Mouse (Mus musculus) spleen, adult 2 months (tissue): Measurements from ENCODE around the gene Hspb11. TPM values are rescaled to one million over a fixed set of nuclear protein-coding genes. Genes with fewer than 3 reads are reported as not detected.

ENCODE experiments used
- DNase-seq, 2 experiments: peaks; one replicate each; pipeline versions ENCODE4 v3.0.0 to v3.0.0-alpha.2; 2012 to 2021; ENCODE audit warnings: low spot score in 2 of 2, low read depth in 1 of 2
- H3K27ac ChIP-seq: fragments of 200-500 bp; 2 replicates; pipeline ENCODE4 v1.5.1; 2012; ENCODE audit warnings: low read length, inconsistent platforms; ENCODE audit not compliant: insufficient read depth
- H3K27me3 ChIP-seq: fragments of 200-500 bp; 2 replicates; pipeline ENCODE4 v1.6.1; 2012; ENCODE audit warnings: mild to moderate bottlenecking, moderate library complexity, low read length, inconsistent platforms; ENCODE audit not compliant: control insufficient read depth, insufficient read depth
- H3K36me3 ChIP-seq: fragments of 200-500 bp; 2 replicates; pipeline ENCODE4 v1.6.1; 2012; ENCODE audit warnings: mild to moderate bottlenecking, low read length, inconsistent platforms; ENCODE audit not compliant: control insufficient read depth, insufficient read depth
- H3K4me1 ChIP-seq: fragments of 200-500 bp; 2 replicates; pipeline ENCODE4 v1.6.1; 2011; ENCODE audit warnings: inconsistent platforms; ENCODE audit not compliant: control insufficient read depth, insufficient read depth, insufficient read length
- H3K4me3 ChIP-seq: fragments of 200-500 bp; 2 replicates; pipeline ENCODE4 v1.5.1; 2011; ENCODE audit warnings: mild to moderate bottlenecking, inconsistent platforms; ENCODE audit not compliant: insufficient read depth, insufficient read length; ENCODE audit errors: extremely low read depth
- CTCF ChIP-seq: fragments of 200-500 bp; IDR thresholded peaks from 2 replicates; pipeline ENCODE4 v1.5.1; 2011; ENCODE audit warnings: mild to moderate bottlenecking, inconsistent platforms; ENCODE audit not compliant: insufficient read depth, insufficient read length, insufficient replicate concordance; ENCODE audit errors: extremely low read depth
- POLR2A ChIP-seq: fragments of 200-500 bp; IDR thresholded peaks from 2 replicates; pipeline ENCODE4 v1.6.1; 2011; ENCODE audit warnings: low read depth, low read length, inconsistent platforms
- WGBS: fragments of 180-500 bp; shearing (Covaris S2); methylation state at CpG from one replicate; pipeline ENCODE4 v1.1.7; 2018; 5-methylcytosine and 5-hydroxymethylcytosine counted together
- polyA plus RNA-seq: library from polyadenylated mRNA; depleted of rRNA; stranded (reverse); fragments of >200 nt; gene quantifications from 2 replicates; pipeline ENCODE4 v1.2.3, GENCODE M21; 2012; rRNA removed

Gene Hspb11
- polyA plus RNA-seq, 1 experiment, result 1.6 TPM

DNA sequence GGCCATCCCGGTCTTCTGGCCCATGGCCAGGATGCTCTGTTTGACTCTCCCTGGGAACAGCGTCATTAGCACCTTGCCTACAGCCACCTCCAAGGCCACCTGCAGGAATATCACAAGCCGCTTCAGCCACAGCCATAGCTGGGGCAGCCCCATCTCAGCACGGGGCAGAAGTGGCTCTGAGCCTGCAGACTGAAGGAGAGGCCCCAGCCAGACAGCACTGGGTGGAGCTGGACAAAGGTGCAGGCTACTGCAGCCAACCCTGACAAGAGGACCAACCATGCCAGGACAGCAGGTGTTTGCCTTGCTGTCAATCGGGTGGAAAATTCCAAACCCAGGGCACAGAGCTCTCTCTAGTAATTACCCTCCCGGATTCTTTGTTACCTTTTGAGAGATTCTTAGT, 53.6 kb downstream of the Hspb11 start, which contains the start of gene Dio1:
Dio1 (minus strand) TSS at position 204 of the 400 bp plus-strand sequence.
- Histone ChIP-seq H3K27me3 (no peaks in the 10 kb centered on the region; the same call in 1 of the 2 replicates), H3K27ac (no peak within 1 kb of the TSS)
- no peak for DNase-seq

DNA sequence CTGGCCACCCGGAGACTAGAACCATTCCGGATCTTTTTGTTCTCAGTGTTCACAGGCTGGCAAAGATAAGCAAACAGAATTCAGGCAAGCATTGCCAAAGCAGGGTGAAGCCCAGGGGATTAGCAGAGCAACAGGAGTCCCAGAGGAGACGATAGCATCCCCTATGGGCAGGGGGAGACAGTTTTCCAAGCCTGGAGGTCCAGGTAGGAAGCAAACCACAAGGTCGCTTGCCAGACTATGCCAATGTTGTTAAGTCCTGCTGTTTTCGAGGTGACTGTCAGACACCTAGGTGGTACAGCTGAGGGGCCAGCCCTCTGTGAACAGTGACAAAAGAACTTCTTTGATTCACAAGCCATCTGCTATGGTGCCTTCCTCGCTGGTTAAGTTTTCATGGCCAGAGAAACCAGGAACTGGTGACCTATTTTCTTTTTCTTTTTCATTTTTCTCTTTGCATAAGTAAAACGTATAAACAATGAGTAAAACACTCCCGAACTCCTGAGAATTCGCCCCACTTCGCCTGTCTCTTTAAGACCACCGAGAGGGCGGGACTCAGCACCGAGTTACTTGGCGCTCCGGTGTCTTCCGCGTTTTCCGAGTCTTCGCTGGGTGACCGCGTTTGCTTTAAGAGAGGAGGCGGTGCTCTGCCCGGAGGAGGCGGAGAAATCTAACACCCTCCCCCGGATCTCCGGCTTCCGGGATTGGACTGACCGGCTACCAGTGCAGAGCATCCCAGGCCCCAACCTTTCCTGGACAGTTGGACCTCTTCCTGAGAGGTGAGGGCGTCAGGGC, 60.5 kb downstream of the Hspb11 start, which contains the start of gene Yipf1:
Yipf1 (plus strand) TSS at position 674 of the 789 bp plus-strand sequence.
- Histone ChIP-seq H3K4me3 (peak within 1 kb of the TSS; percentile 98), H3K36me3 (peaks cover 10% of the 10 kb centered on the region), H3K4me1 (peaks cover 11% of the 10 kb centered on the region; the same call in 1 of the 2 replicates), H3K27ac (peak within 1 kb of the TSS; percentile 3; the same call in 1 of the 2 replicates), H3K27me3 (no peaks in the 10 kb centered on the region)
- peak; percentile 26; the same call in 1 of the 2 replicates for TF ChIP-seq POLR2A
- TF ChIP-seq CTCF, result no peak
- DNase-seq, result peak; percentile 70 to 88
- WGBS, result 2% methylated on average over 29 of the region's 29 CpGs

More for the DNA sequence above, 53.6 kb downstream of the Hspb11 start, which contains the start of gene Dio1:
- H3K36me3 ChIP-seq, result no peaks in the 10 kb centered on the region
- H3K4me3 ChIP-seq, result no peak within 1 kb of the TSS
- no peaks in the 10 kb centered on the region for H3K4me1 ChIP-seq
- TF ChIP-seq CTCF (no peak), POLR2A (no peak)
- WGBS, result 78% methylated on average over 6 of the region's 6 CpGs

DNA sequence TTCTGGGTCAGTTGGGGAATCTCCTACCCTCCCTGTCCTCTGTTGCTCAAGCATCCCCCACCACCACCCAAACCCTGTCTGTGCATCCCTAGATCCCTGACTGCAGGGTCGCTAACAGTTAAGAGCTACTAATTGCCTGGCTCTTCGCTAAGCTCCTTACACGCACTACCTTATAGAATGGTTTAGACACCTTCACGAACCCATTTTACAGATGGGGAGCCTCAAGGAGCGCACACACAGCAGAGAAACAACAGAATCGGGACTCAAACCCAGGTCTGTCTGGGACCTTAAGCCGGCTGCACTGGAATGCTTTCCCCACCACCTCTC, 61.0 kb downstream of the Hspb11 start:
- DNase-seq, result no peak
- peak overlapping the region; percentile 98 for H3K4me3 ChIP-seq
- TF ChIP-seq POLR2A (no peak), CTCF (no peak)
- H3K27me3 ChIP-seq, result no peaks in the 10 kb centered on the region
- peaks cover 11% of the 10 kb centered on the region; the same call in 1 of the 2 replicates for H3K4me1 ChIP-seq
- WGBS, result 8% methylated on average over 7 of the region's 7 CpGs
- H3K27ac ChIP-seq, result no peak overlapping the region
- peaks cover 14% of the 10 kb centered on the region for H3K36me3 ChIP-seq

DNA sequence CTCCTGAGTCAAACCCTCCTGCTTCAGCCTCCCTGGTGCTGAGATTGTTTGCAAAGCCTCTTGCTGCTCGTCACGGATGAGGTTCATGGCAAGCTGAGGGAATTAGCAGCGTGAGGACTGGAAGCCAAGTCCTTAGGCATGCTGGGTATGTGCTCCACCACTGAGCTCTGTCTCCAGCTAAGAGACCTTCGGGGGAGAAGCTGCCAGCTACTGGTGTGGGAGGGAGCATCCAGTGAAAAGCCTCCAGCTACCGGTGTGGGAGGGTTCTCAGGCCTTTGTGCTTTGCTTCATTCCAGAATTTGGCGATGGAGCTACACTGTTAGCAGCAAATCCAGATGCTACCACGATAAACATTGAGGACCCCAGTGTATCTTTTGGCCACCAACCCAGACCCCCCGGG, 65.3 kb downstream of the Hspb11 start:
- peaks cover 32% of the 10 kb centered on the region for H3K36me3 ChIP-seq

DNA sequence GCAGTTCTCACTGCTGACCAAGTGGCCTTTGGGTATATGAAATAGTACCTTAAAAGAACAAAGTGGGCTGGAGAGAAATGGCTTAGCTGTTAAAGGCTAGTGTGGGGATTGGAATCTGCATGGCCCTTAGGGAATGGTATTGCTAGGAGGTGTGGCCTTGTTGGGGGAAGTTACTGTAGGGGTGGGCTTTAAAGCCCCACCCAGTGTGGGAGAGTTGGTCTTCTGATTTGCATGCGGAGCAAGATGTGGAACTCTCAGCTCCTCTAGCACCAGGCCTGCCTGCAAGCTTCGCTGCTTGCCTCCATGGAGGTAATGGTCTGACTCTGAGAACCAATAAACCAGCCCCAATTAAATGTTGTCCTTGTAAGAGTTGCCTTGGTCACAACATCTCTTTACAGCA, 67.6 kb downstream of the Hspb11 start:
- Histone ChIP-seq H3K27me3 (no peaks in the 10 kb centered on the region), H3K4me1 (0 out of 2 replicates have a peak, but pooled peaks cover 4% of the 10 kb centered on the region), H3K27ac (no peak overlapping the region; the same call in 1 of the 2 replicates), H3K36me3 (peaks cover 44% of the 10 kb centered on the region), H3K4me3 (no peak overlapping the region)
- TF ChIP-seq POLR2A (no peak), CTCF (no peak)
- 60% methylated on average over 2 of the region's 2 CpGs for WGBS
- peak; percentile 8 to 44 for DNase-seq

More for the DNA sequence above, 65.3 kb downstream of the Hspb11 start:
- TF ChIP-seq POLR2A (no peak), CTCF (no peak)
- Histone ChIP-seq H3K27me3 (no peaks in the 10 kb centered on the region), H3K4me1 (peaks cover 11% of the 10 kb centered on the region; the same call in 1 of the 2 replicates), H3K4me3 (no peak overlapping the region), H3K27ac (no peak overlapping the region)
- no peak for DNase-seq
- WGBS, result 91% methylated on average over 8 of the region's 8 CpGs

DNA sequence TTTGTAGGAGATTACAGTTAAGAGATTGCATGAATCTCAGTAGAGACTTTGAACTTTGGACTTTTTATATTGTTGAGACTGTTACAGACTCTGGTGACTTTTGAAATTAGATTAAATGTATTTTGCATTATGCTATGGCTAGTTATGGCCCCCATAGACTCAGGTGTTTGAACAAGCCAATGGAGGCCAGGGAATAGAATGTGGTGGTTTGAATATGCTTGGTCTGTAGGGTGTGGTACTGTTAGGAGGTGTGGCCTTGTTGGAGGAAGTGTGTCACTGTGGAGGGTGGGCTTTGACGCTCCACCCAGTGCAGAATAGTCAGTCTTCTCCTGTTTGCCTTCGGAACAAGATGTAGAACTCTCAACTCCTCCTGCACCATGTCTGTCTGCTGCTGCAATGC, 69.7 kb downstream of the Hspb11 start:
- TF ChIP-seq POLR2A, result no peak
- no peak for TF ChIP-seq CTCF
- no peak overlapping the region for H3K27ac ChIP-seq
- H3K4me1 ChIP-seq, result 0 out of 2 replicates have a peak, but pooled peaks cover 4% of the 10 kb centered on the region
- no peak for DNase-seq
- H3K4me3 ChIP-seq, result no peak overlapping the region
- 89% methylated on average over 2 of the region's 2 CpGs for WGBS
- H3K36me3 ChIP-seq, result peaks cover 41% of the 10 kb centered on the region
- no peaks in the 10 kb centered on the region for H3K27me3 ChIP-seq

DNA sequence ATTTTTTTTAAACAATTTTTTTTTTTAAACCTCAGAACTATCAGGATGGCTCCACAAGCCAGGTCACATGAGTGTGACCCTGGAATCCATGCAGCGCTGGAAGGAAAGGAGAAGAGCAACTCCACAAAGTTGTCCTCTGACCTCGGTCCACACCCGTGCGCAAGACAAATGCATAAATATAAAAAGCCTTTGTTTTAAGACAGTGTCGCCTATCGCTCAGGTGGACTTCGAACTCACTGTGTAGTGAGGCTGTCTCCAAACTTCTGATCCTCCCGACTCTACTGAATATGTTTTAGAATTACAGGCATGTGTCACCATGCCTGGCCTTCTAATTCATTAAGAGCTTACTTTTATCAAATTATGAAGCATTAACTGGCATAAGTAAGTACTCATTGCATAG, 75.1 kb downstream of the Hspb11 start:
- no peak for TF ChIP-seq CTCF
- TF ChIP-seq POLR2A, result no peak
- H3K27me3 ChIP-seq, result no peaks in the 10 kb centered on the region
- no peak overlapping the region for H3K27ac ChIP-seq
- WGBS, result 95% methylated on average over 8 of the region's 8 CpGs
- H3K36me3 ChIP-seq, result peaks cover 21% of the 10 kb centered on the region
- no peaks in the 10 kb centered on the region for H3K4me1 ChIP-seq
- no peak overlapping the region for H3K4me3 ChIP-seq
- no peak for DNase-seq

Other genes starting within 250 kb of the Hspb11 start
- gene Mrpl37, start 186.7 kb upstream of the Hspb11 start, polyA plus RNA-seq, result 31.9 and 34.0 TPM in 2 replicates
- gene Cyb5rl, start 186.6 kb upstream of the Hspb11 start, polyA plus RNA-seq, result 6.2 and 7.5 TPM in 2 replicates
- gene Cdcp2, start 156.7 kb upstream of the Hspb11 start, polyA plus RNA-seq, result not detected in 2 replicates
- gene Tmem59, start 75.2 kb upstream of the Hspb11 start, polyA plus RNA-seq, result 97.7 and 116 TPM in 2 replicates
- gene Tceanc2, start 74.5 kb upstream of the Hspb11 start, polyA plus RNA-seq, result 7.0 and 8.2 TPM in 2 replicates
- 0.07 and 0.47 TPM in 2 replicates for gene Ldlrad1, start 44.4 kb upstream of the Hspb11 start, polyA plus RNA-seq
- gene Lrrc42, start 61 bp upstream of the Hspb11 start, polyA plus RNA-seq, result 6.0 and 7.9 TPM in 2 replicates
- gene Dio1, start 53.6 kb downstream of the Hspb11 start, polyA plus RNA-seq, result 0.06 and 0.40 TPM in 2 replicates
- 21.4 and 23.7 TPM in 2 replicates for gene Yipf1, start 60.8 kb downstream of the Hspb11 start, polyA plus RNA-seq
- gene Ndc1, start 114.2 kb downstream of the Hspb11 start, polyA plus RNA-seq, result 10.6 and 15.9 TPM in 2 replicates
- gene Glis1, start 181.0 kb downstream of the Hspb11 start, polyA plus RNA-seq, result 0.55 and 0.61 TPM in 2 replicates